Mouse (Mus musculus): ENCODE measurements around the gene Elmsan1.

DNA sequence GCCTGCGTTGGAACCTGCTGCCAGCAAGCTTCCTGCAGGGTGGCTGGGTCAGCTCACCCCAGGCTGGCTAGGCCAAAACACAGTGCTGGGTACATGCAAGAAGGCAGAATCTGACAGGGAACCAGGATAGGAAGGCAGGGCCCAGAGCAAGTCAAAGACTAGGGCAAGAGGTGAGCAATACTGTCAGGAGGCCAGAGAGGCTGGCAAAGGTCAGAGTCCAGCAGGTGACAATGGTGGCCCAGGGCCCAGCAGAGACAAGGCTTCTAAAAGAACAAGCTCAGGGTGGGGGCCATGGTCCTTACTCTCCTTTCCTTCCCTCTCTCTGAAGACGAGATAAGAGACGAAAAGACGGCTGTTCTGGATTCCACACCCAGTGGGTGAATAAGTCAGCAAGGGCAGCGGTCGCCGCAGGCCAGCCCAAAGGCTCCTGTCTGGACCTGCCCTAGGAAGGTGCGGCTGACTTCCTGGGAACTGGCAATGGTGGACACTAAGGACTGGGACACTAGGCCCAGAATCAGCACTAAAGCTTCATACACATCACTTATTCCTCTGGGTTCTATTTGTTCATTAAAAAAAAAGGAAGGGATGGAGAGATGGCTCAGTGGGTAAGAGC is 14.9 kb upstream of the Elmsan1 start:
- no peak for TF ChIP-seq CTCF (IDR thresholded peaks at IDR 0.05; ENCODE audit: low read depth, low read length)
- TF ChIP-seq GATA1 (IDR thresholded peaks at IDR 0.05; ENCODE audit: borderline replicate concordance, low read length): no peak
